14 mouse cellular contexts compared by ENCODE assay signal in genomic region chr6:53624455-53625276, GRCm38 (mm10).
DNase-seq lines count a peak whose midpoint lies in the region; ATAC-seq and TF ChIP-seq lines count a peak whose summit lies in the region.
"Had no signal": no experiment of that assay in that cellular context is flagged by ENCODE, and none has a peak within 500 bp of the region (broad histone marks: within the 10 kb centered on the region; RNA-seq: fewer than 3 reads in every experiment).

No protein-coding gene starts in this region.

- peak; percentile 78 for ATAC-seq in forebrain, postnatal 0 days
- ATAC-seq in midbrain, embryonic 13.5 days: peak; percentile 90
- ATAC-seq in erythroblast, adult 5-6 weeks (replicated peaks; ENCODE audit: low FRiP score, poor library complexity, severe bottlenecking): no peak
- ATAC-seq: CD4-positive, CD25-positive, alpha-beta regulatory T cell, adult 4 months; Patski had no signal

- H3K27me3 ChIP-seq in forebrain, postnatal 0 days (ENCODE audit: insufficient read depth, low read length): no peaks in the 10 kb centered on the region
- H3K27me3 ChIP-seq in midbrain, embryonic 13.5 days: 0 out of 2 replicates have a peak, but pooled peaks cover 10% of the 10 kb centered on the region
- H3K27me3 ChIP-seq in cerebellum, adult 2 months (ENCODE audit: control insufficient read depth, insufficient read depth, low read length): no peaks in the 10 kb centered on the region
- H3K27me3 ChIP-seq: Patski had no signal

- H3K4me1 ChIP-seq in forebrain, postnatal 0 days (ENCODE audit: insufficient read depth): 0 out of 2 replicates have a peak, but pooled peaks cover 5% of the 10 kb centered on the region
- peaks cover 33% of the 10 kb centered on the region for H3K4me1 ChIP-seq in midbrain, embryonic 13.5 days (replicated peaks)
- no peaks in the 10 kb centered on the region for H3K4me1 ChIP-seq in cerebellum, adult 2 months (ENCODE audit: control insufficient read depth, insufficient read depth, low read length)

- H3K27ac ChIP-seq in forebrain, postnatal 0 days (ENCODE audit: low read depth, low read length): peak overlapping the region; percentile 36; the same call in 1 of the 2 replicates
- H3K27ac ChIP-seq in midbrain, embryonic 13.5 days: peak overlapping the region; percentile 55
- no peak overlapping the region for H3K27ac ChIP-seq in cerebellum, adult 2 months (ENCODE audit: insufficient read depth, low read length)
- H3K27ac ChIP-seq: heart, embryonic 10.5 days; kidney, postnatal 0 days had no signal

- TF ChIP-seq POLR2A in cerebellum, adult 2 months (IDR thresholded peaks at IDR 0.05; ENCODE audit: borderline replicate concordance, insufficient read depth, low read length): no peak

- WGBS in forebrain, postnatal 0 days: 14% methylated on average over 15 of the region's 15 CpGs
- WGBS in midbrain, embryonic 13.5 days: 11% methylated on average over 15 of the region's 15 CpGs
- 76% methylated on average over 15 of the region's 15 CpGs for WGBS in cerebellum, adult 2 months

- TF ChIP-seq CTCF in forebrain, postnatal 0 days (IDR thresholded peaks at IDR 0.05; ENCODE audit: low read depth): no peak
- no peak for TF ChIP-seq CTCF in cerebellum, adult 2 months (IDR thresholded peaks at IDR 0.05; ENCODE audit: borderline replicate concordance, insufficient read depth, low read depth, low read length)

- no peak overlapping the region for H3K4me3 ChIP-seq in forebrain, postnatal 0 days (ENCODE audit: low read depth, low read length)
- no peak overlapping the region for H3K4me3 ChIP-seq in midbrain, embryonic 13.5 days (replicated peaks)
- H3K4me3 ChIP-seq in cerebellum, adult 2 months (replicated peaks; ENCODE audit: insufficient read depth, low read depth, low read length): no peak overlapping the region
- H3K4me3 ChIP-seq: heart, embryonic 10.5 days had no signal

- H3K36me3 ChIP-seq in forebrain, postnatal 0 days (ENCODE audit: insufficient read depth): no peaks in the 10 kb centered on the region
- H3K36me3 ChIP-seq in midbrain, embryonic 13.5 days: no peaks in the 10 kb centered on the region
- H3K36me3 ChIP-seq: heart, embryonic 10.5 days had no signal

- DNase-seq in brain, adult 2 months (ENCODE audit: low read depth, low spot score): peak; percentile 33
- peak; percentile 15 for DNase-seq in embryo, embryonic 9.5 days (ENCODE audit: extremely low spot score)
- peak; percentile 49 for DNase-seq in forebrain, postnatal 0 days
- DNase-seq in T-cell, adult 2 months (ENCODE audit: low spot score): no peak
- no peak for DNase-seq in cerebellum, adult 2 months
- no peak for DNase-seq in kidney, adult 8-10 months
- DNase-seq: cerebellum, postnatal 25 days; thymus, adult 18-20 months had no signal

- H3K4me2 ChIP-seq in forebrain, postnatal 0 days (ENCODE audit: low read depth): no peak overlapping the region
- peak overlapping the region; percentile 10; the same call in 1 of the 2 replicates for H3K4me2 ChIP-seq in midbrain, embryonic 13.5 days (replicated peaks)

- H3K9me3 ChIP-seq in forebrain, postnatal 0 days (ENCODE audit: low read length): no peaks in the 10 kb centered on the region
- no peaks in the 10 kb centered on the region for H3K9me3 ChIP-seq in midbrain, embryonic 13.5 days
- H3K9me3 ChIP-seq: heart, embryonic 10.5 days had no signal

- H3K9ac ChIP-seq in forebrain, postnatal 0 days: no peak overlapping the region
- no peak overlapping the region for H3K9ac ChIP-seq in midbrain, embryonic 13.5 days (replicated peaks)

Comparison
In these comparisons a context has a peak if more than half of its experiments do, and no peak if none do; other contexts are left out.
1. DNase-seq: peak in brain, adult 2 months (single experiment), embryo, embryonic 9.5 days (single experiment) and forebrain, postnatal 0 days (single experiment); none in T-cell, adult 2 months (single experiment), cerebellum, adult 2 months (0 of 2) and kidney, adult 8-10 months (0 of 2).